Mouse (Mus musculus): ENCODE data around the gene Epn3. TPM values are rescaled to one million over a fixed set of nuclear protein-coding genes. Genes with fewer than 3 reads are reported as not detected.

The Epn3 gene
- total RNA-seq, 2 experiments from 2014 or later, result 26.7 to 29.7 TPM

DNA sequence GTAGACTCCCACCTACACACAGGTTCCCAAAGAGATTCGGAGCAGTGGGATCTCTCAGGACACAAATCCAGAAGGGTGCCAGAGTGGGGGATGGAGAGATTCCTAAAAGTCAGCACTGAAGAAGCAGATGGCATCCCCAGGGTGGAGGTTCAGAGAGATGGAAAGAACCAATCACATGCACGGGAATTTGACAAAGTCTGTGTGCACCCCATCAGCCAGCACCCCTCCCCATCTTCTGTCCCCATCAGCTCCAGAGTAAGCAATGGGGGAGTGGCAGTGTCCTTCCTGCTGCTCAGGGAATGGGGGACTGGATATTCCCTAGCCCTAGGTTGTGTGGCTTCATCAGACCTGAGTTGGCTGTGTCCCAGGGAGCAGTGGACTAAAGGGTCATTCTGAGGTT, 739 bp downstream of the Epn3 start:
- intact Hi-C loops (cut with DNase I), result no loop called here
- no peak for DNase-seq (ENCODE audit: low spot score)

DNA sequence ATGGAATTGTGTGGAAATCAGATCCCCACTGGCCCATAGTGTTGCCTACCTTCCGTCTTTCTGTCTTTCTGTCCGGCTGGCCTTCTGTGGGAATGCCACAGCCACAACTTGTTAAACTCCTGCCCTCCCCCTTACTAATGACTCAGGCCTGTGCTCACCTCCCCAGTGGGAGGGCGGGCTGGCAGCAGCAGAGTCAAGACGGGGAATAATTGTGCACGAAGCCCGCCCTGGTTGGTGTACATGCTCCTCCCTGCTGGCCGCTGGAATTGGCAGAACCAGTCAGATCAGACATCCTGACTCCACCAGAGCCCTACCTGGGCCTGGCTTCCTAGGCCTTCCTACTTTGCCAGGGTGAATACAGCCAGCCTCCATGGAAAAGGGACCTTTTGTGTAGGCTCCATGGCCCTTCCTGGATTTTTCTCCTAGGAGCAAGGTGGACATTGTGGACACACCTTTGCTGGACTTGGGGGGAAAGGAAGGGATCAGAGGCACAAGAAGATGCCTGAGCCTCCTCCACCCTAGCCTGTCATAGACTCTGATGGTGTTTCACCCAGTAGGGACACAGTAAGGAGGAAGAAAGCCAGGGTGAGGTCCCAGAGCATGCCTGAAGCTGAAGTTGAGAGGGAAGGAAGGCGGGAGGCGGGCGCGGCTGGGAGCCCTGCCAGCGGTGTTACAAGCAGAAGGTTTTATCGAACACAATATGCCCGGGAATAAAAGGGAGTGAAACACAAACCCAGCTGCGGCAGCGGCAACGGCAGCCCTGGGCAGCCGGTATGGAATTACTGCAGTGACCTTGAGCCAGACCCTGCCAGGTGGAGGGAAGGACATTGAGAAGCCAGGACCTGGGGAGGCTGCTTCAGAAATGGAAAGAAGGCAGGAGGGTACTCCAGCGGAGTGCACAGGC, 1.4 kb downstream of the Epn3 start:
- DNase-seq (ENCODE audit: low spot score), result no peak
- intact Hi-C loops (cut with DNase I), result no loop called here

DNA sequence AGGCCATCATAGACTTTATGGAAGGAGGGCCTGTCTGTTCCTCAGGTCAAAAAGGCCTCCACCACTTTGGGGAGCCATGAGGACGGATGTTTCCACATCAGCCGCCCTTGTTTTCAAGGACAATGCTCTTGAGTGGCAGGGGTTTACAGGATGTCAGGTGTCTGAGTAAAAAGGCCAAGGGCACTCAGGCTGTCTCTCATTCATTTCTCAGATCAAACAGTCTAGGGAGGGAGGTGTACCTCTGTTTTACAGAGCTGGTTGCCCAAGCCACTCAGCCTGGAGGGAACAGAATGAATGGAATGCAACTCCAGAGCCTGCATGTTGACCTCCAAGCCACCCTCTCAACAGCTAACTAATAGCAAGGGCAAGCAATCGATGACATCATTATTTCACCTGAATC, 4.4 kb downstream of the Epn3 start:
- intact Hi-C loops (cut with DNase I), result no loop called here
- DNase-seq (ENCODE audit: low spot score), result no peak

DNA sequence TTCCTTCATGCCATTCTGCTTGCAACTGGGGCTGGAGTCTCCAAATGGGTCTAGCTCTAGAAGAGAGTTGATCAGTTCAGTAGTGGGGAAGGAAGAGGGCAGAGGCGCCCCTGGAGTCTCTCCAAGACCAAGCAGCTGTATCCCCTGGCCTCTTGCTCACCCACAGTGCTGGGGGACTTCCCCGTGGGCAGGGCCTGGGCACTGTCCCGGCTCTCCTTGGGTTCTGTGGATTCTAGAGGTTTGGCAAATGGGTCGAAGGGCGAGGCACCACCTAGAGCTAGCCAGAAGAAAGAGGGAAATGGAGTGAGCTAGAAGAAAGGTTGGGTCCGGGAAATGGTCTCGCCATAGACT, 8.1 kb downstream of the Epn3 start:
- intact Hi-C loops (cut with DNase I), result no loop called here
- DNase-seq (ENCODE audit: low spot score), result no peak

DNA sequence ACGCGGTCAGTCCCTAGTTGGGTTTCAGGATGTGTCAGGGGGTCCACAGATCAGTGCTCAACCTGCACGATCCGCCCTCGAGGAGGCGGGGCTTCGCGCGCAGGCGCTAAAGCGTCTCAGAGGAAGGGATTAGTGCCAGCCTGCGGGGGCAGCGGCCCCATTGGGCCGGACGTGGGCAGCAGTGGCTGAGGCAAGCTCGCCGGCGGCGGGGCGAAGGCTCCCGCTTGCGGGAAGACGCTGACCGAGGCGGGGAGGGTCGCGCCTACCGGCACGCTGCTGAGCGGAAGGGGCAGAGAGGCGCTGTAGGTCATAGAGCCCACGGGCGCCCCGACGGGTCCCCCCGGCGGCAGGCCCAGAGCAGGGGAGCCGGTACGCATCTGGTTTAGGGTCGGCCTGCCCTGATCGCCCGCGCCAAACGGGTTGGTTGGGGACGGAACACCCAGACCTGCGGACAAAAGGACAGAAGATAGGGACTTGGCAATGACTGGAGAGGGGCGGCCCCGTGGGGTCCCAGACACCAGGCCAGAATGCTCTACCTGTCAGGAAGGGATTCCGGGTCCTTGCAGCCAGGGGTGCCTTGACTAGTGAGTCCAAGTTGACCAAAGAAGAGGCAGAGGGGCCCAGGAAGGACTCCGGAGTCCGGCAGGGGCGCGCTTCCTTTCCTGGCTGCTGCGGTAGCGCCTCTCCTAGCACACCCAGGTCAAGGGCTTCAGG, 8.6 kb downstream of the Epn3 start:
- intact Hi-C loops (cut with DNase I), result no loop called here
- DNase-seq (ENCODE audit: low spot score), result no peak

DNA sequence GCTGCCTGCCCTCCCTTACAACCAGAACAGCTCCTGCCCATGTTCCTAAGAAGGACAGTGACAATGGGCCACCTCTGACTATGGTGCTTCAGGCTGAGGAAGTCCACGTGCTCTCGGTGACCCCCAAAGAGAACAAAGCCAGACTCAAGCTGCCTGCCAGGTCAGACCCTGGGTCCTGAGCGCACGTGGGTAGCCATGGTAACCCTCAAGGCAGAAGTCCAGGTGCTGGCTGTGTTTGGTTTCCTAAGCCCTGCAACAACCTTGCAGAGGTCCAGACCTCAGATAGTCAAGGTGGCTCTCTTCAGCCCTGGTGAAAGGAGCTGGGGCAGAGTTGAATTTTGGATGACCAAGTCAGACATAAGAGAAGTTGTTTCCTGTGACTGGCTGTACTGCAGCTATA, 10.0 kb downstream of the Epn3 start:
- no peak for DNase-seq (ENCODE audit: low spot score)
- intact Hi-C loops (cut with DNase I), result loop anchor here (5.0 kb wide), 2 partner anchors 252 to 357 kb away; no protein-coding TSS in a partner anchor

DNA sequence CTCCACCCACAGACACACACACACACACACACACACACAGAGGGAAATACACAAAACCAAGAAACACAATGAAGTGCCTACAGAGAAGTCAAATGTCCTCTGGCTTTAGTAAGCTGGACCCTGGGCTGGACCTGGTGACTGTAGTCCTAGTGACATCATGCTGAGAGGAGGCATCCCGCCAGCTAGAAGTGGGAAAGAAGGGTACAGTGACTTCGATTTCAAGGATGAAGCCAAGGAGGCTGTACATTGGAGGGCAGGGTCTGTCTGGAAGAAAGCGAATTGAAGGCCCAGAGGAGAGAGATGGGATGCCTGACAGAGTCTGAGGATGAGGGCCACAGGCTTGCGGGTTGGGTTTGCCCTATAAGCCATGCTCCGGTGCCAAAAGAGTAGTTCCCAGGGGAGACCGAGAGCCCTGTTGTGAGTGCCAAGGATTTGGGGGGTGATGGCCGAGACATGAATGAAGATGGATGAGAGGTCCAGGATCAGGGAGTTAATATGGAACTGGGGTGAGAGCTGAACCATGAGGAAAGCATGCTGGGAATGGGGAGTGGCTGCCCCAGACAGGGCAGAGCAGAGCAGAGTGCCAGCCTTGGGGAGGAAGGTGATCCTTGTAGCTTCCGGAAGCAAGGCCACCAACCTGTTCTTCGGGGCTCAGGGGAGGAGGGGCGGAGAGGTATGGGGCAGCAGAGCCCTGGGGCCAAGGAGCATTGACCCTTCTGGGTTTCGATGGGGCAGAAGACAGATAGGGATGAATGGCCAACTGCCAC, 10.8 kb downstream of the Epn3 start:
- no peak for DNase-seq (ENCODE audit: low spot score)
- intact Hi-C loops (cut with DNase I), result loop anchor here (5.0 kb wide), 2 partner anchors 252 to 357 kb away; no protein-coding TSS in a partner anchor

DNA sequence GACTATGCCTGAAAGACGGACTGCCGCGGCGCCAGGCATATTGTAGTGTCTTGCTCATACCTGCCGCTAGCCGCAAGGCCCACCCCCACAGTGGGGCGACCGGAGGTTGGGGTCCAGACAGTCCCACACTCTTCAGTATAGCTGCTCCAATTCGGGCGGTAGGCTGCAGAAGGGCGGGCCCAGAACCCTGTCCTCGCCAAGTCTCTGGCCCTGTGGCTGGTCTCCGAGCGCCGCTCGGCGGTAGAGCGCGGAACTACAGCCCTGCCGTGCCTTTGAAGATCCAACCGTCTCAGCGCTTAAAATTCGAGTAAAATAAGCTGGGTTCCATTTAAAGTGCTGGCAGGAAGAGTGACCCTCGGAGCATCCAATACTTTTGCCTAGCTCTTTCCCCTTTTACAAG, 13.8 kb downstream of the Epn3 start, which contains the start of gene Spata20:
Spata20 (minus strand) TSS at position 179 of the 400 bp plus-strand sequence.
- intact Hi-C loops (cut with DNase I), result loop anchor here (1.0 to 5.0 kb wide), 4 partner anchors 66 to 354 kb away; no protein-coding TSS in a partner anchor
- DNase-seq (ENCODE audit: low spot score), result peak; percentile 58

DNA sequence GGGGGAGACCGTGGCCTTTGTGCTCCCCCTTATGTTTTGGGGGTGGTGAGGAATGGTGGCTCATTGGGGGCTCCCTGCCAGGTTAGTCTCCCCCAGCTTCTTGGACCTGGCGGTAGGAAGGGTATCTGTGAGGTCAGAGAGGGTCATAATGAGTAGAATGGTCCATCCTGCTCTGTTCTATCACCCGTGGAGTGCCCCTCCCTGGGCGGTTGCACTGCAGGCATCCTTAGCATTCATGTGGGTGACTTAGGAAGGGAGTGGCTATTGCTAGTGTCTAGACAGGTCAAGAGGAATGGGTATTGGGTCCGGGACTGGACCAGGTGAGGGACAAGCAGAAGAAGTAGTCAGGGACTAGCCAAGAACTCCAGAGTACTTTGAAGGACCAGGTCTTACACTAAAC, 14.6 kb downstream of the Epn3 start:
- intact Hi-C loops (cut with DNase I), result loop anchor here (5.0 kb wide), 2 partner anchors 248 to 353 kb away; no protein-coding TSS in a partner anchor
- DNase-seq (ENCODE audit: low spot score), result no peak

DNA sequence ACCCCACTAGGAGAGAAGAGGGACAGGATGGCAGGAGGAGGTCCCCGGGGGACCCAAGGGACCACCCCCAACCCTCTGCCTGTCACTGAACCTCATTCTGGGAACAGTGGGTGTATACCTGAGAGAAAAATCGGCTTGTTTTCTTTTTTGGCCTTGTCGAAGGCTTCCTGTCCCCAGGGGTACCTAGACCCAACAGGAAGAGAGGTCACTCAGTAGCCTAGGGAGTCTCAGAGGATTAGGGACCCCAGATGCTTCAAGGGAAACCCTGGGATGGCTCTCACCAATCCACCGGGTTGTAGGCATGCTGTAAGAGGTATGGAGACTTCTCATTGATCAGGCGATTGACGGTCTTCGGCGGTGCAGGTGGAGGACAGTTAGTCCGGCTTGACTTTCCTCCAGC, 15.1 kb downstream of the Epn3 start:
- DNase-seq (ENCODE audit: low spot score), result no peak
- intact Hi-C loops (cut with DNase I), result loop anchor here (5.0 kb wide), 2 partner anchors 247 to 352 kb away; no protein-coding TSS in a partner anchor

DNA sequence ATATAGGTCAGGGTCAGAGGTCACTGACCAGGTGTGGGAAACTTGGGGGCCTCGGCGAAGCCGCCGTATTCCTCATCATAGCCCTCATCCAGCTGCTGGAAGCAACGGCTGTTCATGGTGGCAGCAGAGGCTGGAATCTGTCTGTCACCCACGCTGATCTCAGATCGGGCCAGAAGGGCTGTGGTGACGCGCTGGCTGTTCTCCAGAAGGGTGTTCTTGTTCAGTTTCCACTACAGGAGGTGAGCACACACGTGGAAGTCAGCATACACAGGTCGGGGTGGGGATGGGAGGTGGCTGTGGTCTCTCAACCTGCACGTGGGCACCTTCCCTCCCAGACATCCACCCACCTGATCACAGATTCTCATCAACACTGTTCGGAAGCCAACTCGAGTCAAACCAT, 15.9 kb downstream of the Epn3 start:
- intact Hi-C loops (cut with DNase I), result no loop called here

DNA sequence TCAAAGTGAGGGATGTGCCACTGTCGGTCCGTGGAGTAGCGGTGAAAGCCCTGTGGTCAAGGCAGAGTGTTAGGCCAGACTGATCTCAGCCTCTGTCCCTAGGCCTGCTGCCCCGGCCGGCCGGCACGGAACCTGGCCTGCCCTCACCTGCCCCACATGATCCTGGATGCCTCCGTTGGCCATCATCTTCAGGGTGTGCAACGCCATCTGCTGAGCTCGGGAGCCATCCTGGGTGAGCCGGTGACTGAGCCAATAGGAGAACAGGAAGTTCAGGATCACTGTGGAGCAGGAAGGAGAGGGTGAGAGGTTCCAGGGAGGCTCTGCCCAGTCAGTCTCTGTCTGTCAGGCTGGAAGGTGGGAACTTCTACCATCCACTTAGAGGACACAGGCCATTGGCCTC, 16.3 kb downstream of the Epn3 start:
- intact Hi-C loops (cut with DNase I), result no loop called here
- DNase-seq (ENCODE audit: low spot score), result no peak

More for the DNA sequence above, 15.9 kb downstream of the Epn3 start:
- no peak for DNase-seq (ENCODE audit: low spot score)

DNA sequence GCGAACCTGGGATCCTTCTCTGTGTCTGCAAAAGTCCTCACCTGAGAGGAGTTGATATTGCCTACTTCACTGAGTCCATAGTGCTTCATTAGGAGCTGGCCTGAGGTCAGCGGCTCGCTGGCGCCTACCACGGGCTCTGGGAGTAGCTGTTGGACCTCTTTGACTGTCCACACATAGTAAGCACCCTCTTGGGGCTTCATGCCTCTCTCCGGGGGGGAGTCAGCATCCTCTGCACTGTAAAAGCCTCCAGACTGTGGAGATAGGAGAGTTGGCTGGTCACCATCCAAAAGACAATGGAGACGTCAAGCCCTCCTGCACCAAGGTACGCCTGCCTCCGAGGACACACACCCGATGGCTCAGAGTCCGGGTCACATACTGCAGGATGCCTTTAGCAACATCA, 17.0 kb downstream of the Epn3 start:
- intact Hi-C loops (cut with DNase I), result no loop called here

DNA sequence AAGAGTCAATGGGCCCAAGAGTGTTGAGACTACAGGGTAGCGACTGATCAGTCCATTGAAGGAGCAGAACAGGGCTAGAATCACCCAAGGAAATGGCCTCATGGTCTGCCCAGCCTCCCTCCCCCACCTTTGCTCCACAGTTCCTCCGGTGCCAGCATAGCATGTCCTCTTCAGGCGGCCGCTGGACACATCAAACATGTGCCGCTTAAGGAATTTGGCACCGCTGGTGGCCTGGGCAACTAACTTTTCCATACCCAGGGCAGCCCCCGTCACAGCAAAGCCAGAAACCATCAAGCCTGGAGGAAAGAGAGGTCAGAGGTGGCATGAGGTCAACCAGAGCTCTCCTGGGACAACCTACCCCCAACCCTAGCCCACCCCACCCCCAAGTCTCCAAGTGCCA, 17.8 kb downstream of the Epn3 start:
- intact Hi-C loops (cut with DNase I), result no loop called here
- no peak for DNase-seq (ENCODE audit: low spot score)

More for the DNA sequence above, 17.0 kb downstream of the Epn3 start:
- no peak for DNase-seq (ENCODE audit: low spot score)

DNA sequence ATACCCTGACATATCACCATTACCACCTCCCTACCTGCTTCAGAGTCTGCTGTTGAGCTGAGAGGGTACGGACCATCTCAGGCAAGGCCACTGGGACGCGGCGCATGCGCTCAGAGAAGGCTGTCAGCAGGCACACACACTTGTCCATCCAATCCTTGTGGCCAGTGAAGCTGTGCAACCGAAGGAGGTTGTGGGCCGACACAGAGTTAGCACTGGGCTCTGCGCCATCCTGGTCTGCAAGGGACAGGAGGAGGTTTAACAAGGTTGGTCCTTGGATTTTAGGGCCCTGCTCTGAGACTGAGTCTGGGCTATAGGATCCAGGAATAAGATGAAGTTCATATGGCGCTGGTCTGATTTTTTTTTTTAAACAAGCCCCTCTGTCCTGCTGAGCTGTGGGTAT, 19.4 kb downstream of the Epn3 start:
- intact Hi-C loops (cut with DNase I), result no loop called here
- DNase-seq (ENCODE audit: low spot score), result no peak

DNA sequence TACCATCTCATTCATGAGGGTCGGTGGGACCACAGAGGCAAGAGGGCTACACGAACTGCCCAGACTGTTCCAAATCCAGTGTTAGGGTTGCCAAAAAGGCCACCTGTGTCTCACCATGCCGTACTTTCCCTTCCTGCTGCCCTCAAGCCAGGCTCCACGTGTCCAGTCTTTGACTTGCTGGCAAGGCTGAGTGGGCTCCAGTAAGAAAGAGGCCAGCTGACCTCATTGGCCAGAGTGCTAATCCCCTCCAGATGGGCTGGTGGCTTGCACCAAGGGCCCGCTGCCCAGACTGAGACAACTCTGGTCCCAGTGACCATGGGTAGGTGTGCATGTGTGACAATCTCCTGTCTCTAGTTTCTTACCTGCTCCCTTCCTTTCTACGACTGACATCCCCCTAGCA, 22.1 kb downstream of the Epn3 start:
- DNase-seq (ENCODE audit: low spot score), result no peak
- intact Hi-C loops (cut with DNase I), result no loop called here

DNA sequence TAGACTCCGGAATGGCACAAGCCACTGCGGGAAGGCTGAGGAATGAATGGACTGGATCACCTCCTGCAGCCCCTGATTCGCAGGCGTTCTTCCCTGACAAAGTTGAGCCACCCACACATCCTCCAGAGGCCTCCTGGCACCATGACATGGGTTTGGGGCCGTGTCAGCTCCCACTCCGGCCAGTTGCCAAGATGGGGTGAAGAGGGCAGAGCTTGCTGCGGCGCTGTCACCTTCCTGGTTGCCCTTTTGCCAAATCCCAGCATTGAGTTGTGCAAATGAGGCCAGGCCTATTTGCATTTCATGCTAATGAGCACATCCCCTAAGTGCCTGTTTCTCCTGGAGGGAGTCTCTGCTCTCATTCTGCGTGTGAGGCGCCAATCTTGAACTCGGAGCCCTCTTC, 24.1 kb downstream of the Epn3 start:
- intact Hi-C loops (cut with DNase I), result no loop called here
- DNase-seq (ENCODE audit: low spot score), result no peak

DNA sequence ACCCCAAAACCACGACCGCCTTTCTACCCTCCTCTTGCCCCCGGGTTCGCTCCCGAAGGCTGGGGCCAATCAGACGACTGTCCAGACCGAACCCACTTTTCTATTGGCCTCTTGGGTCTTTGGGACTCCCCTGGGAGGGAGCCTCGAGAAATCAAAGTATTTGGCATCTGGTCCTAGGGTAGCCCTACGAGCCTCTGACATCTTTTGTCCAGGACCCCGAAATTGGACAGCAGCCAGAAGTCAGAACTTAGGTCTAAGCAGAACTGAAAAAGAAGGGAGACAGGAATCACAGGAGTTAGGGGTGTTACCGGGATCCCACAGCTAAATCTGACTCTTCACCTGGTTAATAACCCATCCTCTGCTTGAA, 25.2 kb downstream of the Epn3 start:
- intact Hi-C loops (cut with DNase I), result no loop called here
- DNase-seq (ENCODE audit: low spot score), result no peak

DNA sequence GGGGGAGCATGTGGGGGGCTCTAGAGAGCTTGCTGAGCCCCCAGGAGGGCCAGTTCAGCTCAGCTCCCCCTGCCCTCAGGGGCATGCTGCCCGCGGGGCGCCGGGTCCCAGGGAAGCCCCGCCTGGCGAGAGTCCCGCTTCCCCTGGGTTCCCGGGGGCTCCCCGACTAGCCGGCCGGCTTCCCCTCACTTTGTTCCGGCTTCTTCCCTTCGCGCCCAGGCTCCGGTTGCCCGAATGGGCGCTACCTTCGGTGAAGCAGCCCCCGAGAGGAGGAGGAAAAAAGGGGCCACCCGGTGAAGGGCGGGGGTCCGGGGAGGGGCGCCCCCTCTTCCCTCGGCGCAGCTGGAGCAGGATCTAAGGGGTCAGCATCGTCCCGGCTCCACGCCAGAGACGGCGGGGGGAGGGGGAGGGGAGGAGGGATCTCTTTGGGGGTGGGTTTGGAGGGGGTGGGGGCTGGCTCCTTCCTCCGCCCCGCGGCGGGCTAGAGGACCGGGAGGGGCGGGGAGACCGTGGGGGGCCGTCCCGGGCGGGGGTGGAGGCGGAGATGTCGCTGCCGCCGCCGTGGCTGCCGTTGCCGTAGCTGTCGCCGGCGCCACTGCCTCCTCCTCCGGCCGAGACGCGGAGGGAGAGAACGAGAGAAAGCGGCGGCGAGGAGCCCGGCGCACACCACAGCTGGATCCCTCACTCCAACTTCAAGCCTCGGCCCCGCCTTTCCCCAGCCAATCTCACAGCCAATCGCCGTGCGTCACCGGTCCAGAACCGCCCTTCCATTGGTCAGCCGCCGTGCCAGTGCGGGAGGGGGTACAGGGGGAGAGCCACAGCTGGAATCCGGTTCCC, 25.8 kb downstream of the Epn3 start, which contains the start of gene Cacna1g:
Cacna1g (minus strand) TSS at position 492 of the 837 bp plus-strand sequence.
- intact Hi-C loops (cut with DNase I), result no loop called here
- peak; percentile 87 for DNase-seq (ENCODE audit: low spot score)
